Mouse (Mus musculus): ENCODE results near the gene Sstr5. TPM values are rescaled to one million over a fixed set of nuclear protein-coding genes. Genes with fewer than 3 reads are reported as not detected.

Sstr5 gene
- polyA plus RNA-seq, 1 experiment, result not detected

Other genes starting within 250 kb of the Sstr5 start
- gene Baiap3, start 240.9 kb downstream of the Sstr5 start, polyA plus RNA-seq (2012; rRNA removed), result 8.7 and 11.1 TPM in 2 replicates
- gene Ube2i, start 222.7 kb downstream of the Sstr5 start, polyA plus RNA-seq (2012; rRNA removed), result 322 and 393 TPM in 2 replicates
- gene Prss34, start 198.9 kb downstream of the Sstr5 start, polyA plus RNA-seq (2012; rRNA removed), result 0.28 and 0.40 TPM in 2 replicates
- gene Prss28, start 188.6 kb downstream of the Sstr5 start, polyA plus RNA-seq (2012; rRNA removed), result not detected in 2 replicates
- not detected in 2 replicates for gene Prss29, start 178.6 kb downstream of the Sstr5 start, polyA plus RNA-seq (2012; rRNA removed)
- 0.28 and 0.37 TPM in 2 replicates for gene Tpsab1, start 151.7 kb downstream of the Sstr5 start, polyA plus RNA-seq (2012; rRNA removed)
- gene Tpsb2, start 131.0 kb downstream of the Sstr5 start, polyA plus RNA-seq (2012; rRNA removed), result 7.2 and 9.2 TPM in 2 replicates
- gene Tpsg1, start 128.0 kb downstream of the Sstr5 start, polyA plus RNA-seq (2012; rRNA removed), result 0.22 and 0.40 TPM in 2 replicates
- 28.6 and 59.3 TPM in 2 replicates for gene Cacna1h, start 63.5 kb downstream of the Sstr5 start, polyA plus RNA-seq (2012; rRNA removed)
- 0.12 and 0.15 TPM in 2 replicates for gene Tekt4, start 42.7 kb downstream of the Sstr5 start, polyA plus RNA-seq (2012; rRNA removed)
- 1.2 and 1.5 TPM in 2 replicates for gene Sox8, start 73.4 kb upstream of the Sstr5 start, polyA plus RNA-seq (2012; rRNA removed)
- 12.5 and 16.6 TPM in 2 replicates for gene Lmf1, start 81.8 kb upstream of the Sstr5 start, polyA plus RNA-seq (2012; rRNA removed)
- gene Gng13, start 219.9 kb upstream of the Sstr5 start, polyA plus RNA-seq (2012; rRNA removed), result not detected in 2 replicates
- 2.2 TPM in 2 replicates for gene Chtf18, start 230.1 kb upstream of the Sstr5 start, polyA plus RNA-seq (2012; rRNA removed)
- 16.2 and 21.7 TPM in 2 replicates for gene Rpusd1, start 230.4 kb upstream of the Sstr5 start, polyA plus RNA-seq (2012; rRNA removed)
- 0.73 and 1.1 TPM in 2 replicates for gene Mslnl, start 238.8 kb upstream of the Sstr5 start, polyA plus RNA-seq (2012; rRNA removed)

Measured in urinary bladder, adult 2 months (tissue).